Mouse (Mus musculus) spleen, postnatal 4 days (tissue): ENCODE results near the gene Kif18a.

Experiments
- DNase-seq, 2 experiments: peaks; one replicate each; pipeline ENCODE4 v3.0.0; 2022; ENCODE audit warnings: low spot score in 2 of 2

Kif18a gene

DNA sequence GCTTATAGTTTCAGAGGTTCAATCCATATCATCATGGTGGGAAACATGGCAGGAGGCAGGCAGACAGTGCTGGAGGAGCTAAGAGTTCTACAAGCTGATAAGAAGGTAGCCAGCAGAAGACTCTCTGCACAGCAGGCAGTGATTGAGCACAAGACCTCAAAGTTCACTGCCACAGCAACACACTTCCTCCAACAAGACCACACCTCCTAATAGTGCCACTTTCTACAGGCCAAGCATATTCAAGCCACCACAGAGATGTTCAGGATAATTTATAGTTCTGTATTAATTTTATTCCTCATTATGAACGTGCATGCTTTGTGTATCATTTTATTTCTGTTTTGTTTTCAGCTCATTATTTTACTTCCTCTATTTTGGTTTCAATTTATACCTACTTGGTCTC is 85.4 kb downstream of the Kif18a start:
- no peak for DNase-seq

DNA sequence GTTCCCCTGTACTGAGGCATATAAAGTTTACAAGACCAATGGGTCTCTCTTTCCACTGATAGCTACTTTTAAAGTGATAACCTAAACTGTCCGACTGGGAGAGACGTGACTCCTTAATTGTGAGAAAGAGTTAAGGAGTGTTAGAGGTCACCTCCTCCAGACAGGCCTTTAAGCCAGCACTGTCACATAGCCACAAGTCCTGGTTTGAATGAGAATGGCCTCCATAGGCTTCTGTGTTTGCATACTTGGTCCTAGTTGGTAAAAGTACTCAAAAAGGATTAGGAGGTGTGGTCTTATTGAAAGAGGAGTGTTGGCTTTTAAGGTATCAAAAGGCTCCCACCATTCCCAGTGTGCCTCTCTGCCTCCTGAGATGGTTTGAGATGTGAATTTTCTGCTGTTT is 94.3 kb downstream of the Kif18a start:
- no peak for DNase-seq

DNA sequence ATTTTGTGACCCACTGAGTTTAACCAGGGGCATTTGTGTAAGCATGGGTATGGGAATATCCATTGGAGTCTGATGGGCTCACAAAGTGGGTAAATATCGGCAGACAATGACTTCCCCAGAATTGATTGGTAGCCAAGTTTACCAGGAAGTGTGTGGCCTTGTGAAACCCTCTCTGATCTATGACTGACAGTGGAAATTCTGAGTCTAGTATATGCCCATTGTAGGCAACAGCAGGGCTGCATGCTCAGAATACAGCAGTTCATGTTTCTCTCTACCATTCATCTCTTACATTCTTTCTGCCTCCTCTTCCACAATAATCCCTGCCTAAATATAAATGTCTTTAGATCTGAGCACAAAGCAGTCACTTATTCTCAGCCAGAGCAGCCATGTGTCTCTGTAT is 103.5 kb downstream of the Kif18a start:
- no peak for DNase-seq

DNA sequence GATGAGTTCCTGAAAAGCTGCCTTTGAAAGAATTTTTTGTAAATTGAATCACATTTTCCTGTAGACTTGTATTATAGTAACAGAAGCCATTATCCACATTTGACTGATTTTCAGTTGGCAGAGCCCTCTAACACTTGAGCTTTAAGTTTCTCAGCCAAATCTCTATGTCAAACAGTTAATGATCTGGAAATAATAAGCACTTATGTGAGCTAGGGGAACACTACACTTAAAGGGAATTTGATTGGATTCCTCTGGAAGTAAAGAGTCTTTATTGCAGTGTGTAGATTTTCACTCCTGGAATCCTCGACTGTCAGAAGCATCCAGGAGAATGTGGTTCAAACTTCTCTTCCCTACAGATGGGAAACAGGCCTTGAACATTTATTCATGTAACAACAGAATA is 105.7 kb downstream of the Kif18a start:
- DNase-seq, result no peak

GRCm38 (mm10) chr2:109388733-109389132 is 108.2 kb downstream of the Kif18a start:
- no peak for DNase-seq

- DNase-seq, result no peak
Measured at GRCm38 (mm10) chr2:109389977-109390376, 109.4 kb downstream of the Kif18a start.
